ENCODE assay signal across 8 mouse cellular contexts in genomic region chr1:84934503-84935333, GRCm38 (mm10). TPM values are rescaled to one million over a fixed set of nuclear protein-coding genes. Genes with fewer than 3 reads are reported as not detected.
A peak's percentile ranks its signal among the peaks of the same experiment; 100 is the strongest.
DNase-seq lines count a peak whose midpoint lies in the region; ATAC-seq and TF ChIP-seq lines count a peak whose summit lies in the region.

Gene Slc16a14, minus strand, starts transcription at chr1:84935134.

- TF ChIP-seq CTCF in lung, embryonic 14.5 days (IDR thresholded peaks at IDR 0.05; ENCODE audit: low read depth), result 0 out of 2 replicates have a peak, but pooled peaks have one; percentile 22

- peaks cover 19% of the 10 kb centered on the region for H3K27me3 ChIP-seq in lung, embryonic 14.5 days (ENCODE audit: insufficient read depth, low read length)
- H3K27me3 ChIP-seq in limb, embryonic 10.5 days (ENCODE audit: low read depth, poor library complexity, severe bottlenecking), result peaks cover 46% of the 10 kb centered on the region
- no peaks in the 10 kb centered on the region; the same call in 1 of the 2 replicates for H3K27me3 ChIP-seq in neural tube, embryonic 12.5 days (replicated peaks)

- no peak within 1 kb of the TSS for H3K27ac ChIP-seq in lung, embryonic 14.5 days (ENCODE audit: low read depth)
- H3K27ac ChIP-seq in limb, embryonic 10.5 days, result peak within 1 kb of the TSS; percentile 76
- H3K27ac ChIP-seq in neural tube, embryonic 12.5 days, result peak within 1 kb of the TSS; percentile 77

- H3K4me3 ChIP-seq in lung, embryonic 14.5 days (ENCODE audit: low read depth, low read length), result peak within 1 kb of the TSS; percentile 50
- H3K4me3 ChIP-seq in limb, embryonic 10.5 days, result peak within 1 kb of the TSS; percentile 67
- peak within 1 kb of the TSS; percentile 54 for H3K4me3 ChIP-seq in neural tube, embryonic 12.5 days

- peak within 1 kb of the TSS; percentile 48 for H3K9ac ChIP-seq in lung, embryonic 14.5 days
- peak within 1 kb of the TSS; percentile 74 for H3K9ac ChIP-seq in neural tube, embryonic 12.5 days

- H3K4me2 ChIP-seq in lung, embryonic 14.5 days, result peak within 1 kb of the TSS; percentile 90
- peak within 1 kb of the TSS; percentile 83 for H3K4me2 ChIP-seq in neural tube, embryonic 12.5 days (replicated peaks)

- DNase-seq in lung, embryonic 14.5 days, result peak; percentile 77
- DNase-seq in lung, postnatal 36 days, result no peak
- DNase-seq in cerebellum, adult 9-10 months, result peak; percentile 70
- peak; percentile 14 to 75 for DNase-seq in frontal cortex, adult 2 months (ENCODE audit: extremely low spot score in 1 of 2, low spot score in 1 of 2)
- DNase-seq in kidney, adult 8-10 months, result peak; percentile 38 to 53
- peak; percentile 76 for DNase-seq in limb, embryonic 10.5 days (ENCODE audit: low spot score)
- no peak for DNase-seq in spleen, adult 18-20 months

- peak; percentile 79 for ATAC-seq in lung, embryonic 14.5 days (ENCODE audit: insufficient read depth)
- ATAC-seq in neural tube, embryonic 12.5 days (ENCODE audit: low FRiP score, low read depth), result peak; percentile 87

- no peaks in the 10 kb centered on the region for H3K36me3 ChIP-seq in lung, embryonic 14.5 days (ENCODE audit: insufficient read depth)
- no peaks in the 10 kb centered on the region for H3K36me3 ChIP-seq in limb, embryonic 10.5 days
- H3K36me3 ChIP-seq in neural tube, embryonic 12.5 days, result no peaks in the 10 kb centered on the region

- H3K9me3 ChIP-seq in lung, embryonic 14.5 days (ENCODE audit: low read depth, low read length), result no peaks in the 10 kb centered on the region
- no peaks in the 10 kb centered on the region for H3K9me3 ChIP-seq in limb, embryonic 10.5 days (replicated peaks)
- no peaks in the 10 kb centered on the region for H3K9me3 ChIP-seq in neural tube, embryonic 12.5 days

- H3K4me1 ChIP-seq in lung, embryonic 14.5 days (ENCODE audit: insufficient read depth), result no peaks in the 10 kb centered on the region
- H3K4me1 ChIP-seq in limb, embryonic 10.5 days, result peaks cover 9% of the 10 kb centered on the region; the same call in 1 of the 2 replicates
- H3K4me1 ChIP-seq in neural tube, embryonic 12.5 days, result no peaks in the 10 kb centered on the region

- under 1% methylated on average over 59 of the region's 59 CpGs for WGBS in lung, embryonic 14.5 days
- WGBS in limb, embryonic 10.5 days, result 1% methylated on average over 59 of the region's 59 CpGs
- WGBS in neural tube, embryonic 12.5 days, result under 1% methylated on average over 59 of the region's 59 CpGs

RNA-seq across cellular contexts. Expression of gene Slc16a14, which starts in this region (rescaled TPM):
- not detected in 2 replicates for polyA plus RNA-seq in lung, embryonic 14.5 days (2014; fragmentation: Nextera tagmentation; extraction: Ambion mirVana)
- 6.9 and 8.0 TPM in 2 replicates for polyA plus RNA-seq in frontal cortex, adult 2 months (2012; rRNA removed)
- 0.11 and 0.16 TPM in 2 replicates for polyA plus RNA-seq in limb, embryonic 10.5 days (2016; fragmentation: Nextera tagmentation; extraction: Ambion mirVana)
- 5.6 and 6.5 TPM in 2 replicates for polyA plus RNA-seq in neural tube, embryonic 12.5 days (2016; fragmentation: Nextera tagmentation; extraction: Ambion mirVana)

Comparison
In these comparisons a context has a peak if more than half of its experiments do, and no peak if none do; other contexts are left out.
1. Peak in DNase-seq, ATAC-seq, H3K4me3 ChIP-seq, H3K9ac ChIP-seq and H3K4me2 ChIP-seq in lung, embryonic 14.5 days; RNA of the gene not detected or under 1 TPM.
2. Peak in DNase-seq, H3K4me3 ChIP-seq and H3K27ac ChIP-seq in limb, embryonic 10.5 days; RNA of the gene not detected or under 1 TPM.
3. DNase-seq: peak in cerebellum, adult 9-10 months (single experiment), frontal cortex, adult 2 months (2 of 2) and kidney, adult 8-10 months (2 of 2); none in lung, postnatal 36 days (single experiment) and spleen, adult 18-20 months (0 of 2).
4. Peak in every context shown above with its lines, with median percentiles within 50 percentile points of each other: H3K4me3 ChIP-seq.